Comparison of ENCODE assay signal across 33 mouse cellular contexts in the genomic region with DNA sequence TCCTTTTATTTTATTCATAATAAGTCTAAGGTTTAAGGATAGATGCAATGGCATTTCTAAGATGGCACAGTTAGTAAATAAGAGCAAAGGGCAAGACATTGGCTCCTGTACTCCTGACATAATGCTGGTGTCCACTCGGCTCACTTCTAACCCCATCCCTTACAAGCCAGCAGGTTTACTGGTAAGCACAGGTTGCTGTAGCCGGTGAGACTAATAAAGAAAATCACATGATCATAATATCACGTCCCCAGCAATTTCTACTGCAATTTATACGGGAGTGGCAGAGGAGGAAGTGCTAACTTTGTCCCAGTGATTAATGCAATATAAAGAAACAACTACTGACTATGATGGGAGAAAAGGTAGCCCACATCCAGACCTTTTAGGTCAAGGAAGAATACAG.
"Had no signal": no experiment of that assay in that cellular context is flagged by ENCODE, and none has a peak within 500 bp of the region (broad histone marks: within the 10 kb centered on the region; RNA-seq: fewer than 3 reads in every experiment).

No protein-coding gene starts in this region.

- DNase-seq: heart, postnatal 10 days; heart, postnatal 14 days; heart, postnatal 36 days; heart, postnatal 4 days; kidney, adult 11 months; kidney, adult 18-20 months; kidney, adult 2 months; kidney, adult 8-10 months; kidney, adult 9 months; kidney, postnatal 10 days; kidney, postnatal 14 days; kidney, postnatal 25 days; kidney, postnatal 36 days; kidney, postnatal 4 days; layer of hippocampus, adult 9-11 months; layer of hippocampus, postnatal 36 days had no signal

- H3K27me3 ChIP-seq: heart, embryonic 12.5 days; heart, embryonic 13.5 days; heart, embryonic 15.5 days; hindbrain, embryonic 12.5 days; hindbrain, embryonic 13.5 days; hindbrain, embryonic 15.5 days; kidney, embryonic 15.5 days had no signal

- H3K9me3 ChIP-seq: heart, embryonic 10.5 days; heart, embryonic 12.5 days; heart, embryonic 13.5 days; heart, embryonic 15.5 days; hindbrain, embryonic 10.5 days; hindbrain, embryonic 12.5 days; hindbrain, embryonic 13.5 days; hindbrain, embryonic 15.5 days; kidney, embryonic 15.5 days had no signal

- H3K4me2 ChIP-seq: heart, embryonic 11.5 days; heart, embryonic 12.5 days; heart, embryonic 13.5 days; heart, embryonic 15.5 days; hindbrain, embryonic 12.5 days; hindbrain, embryonic 13.5 days; hindbrain, embryonic 14.5 days; hindbrain, embryonic 15.5 days; kidney, embryonic 15.5 days had no signal

- H3K4me3 ChIP-seq: heart, embryonic 10.5 days; heart, embryonic 12.5 days; heart, embryonic 13.5 days; heart, embryonic 15.5 days; hindbrain, embryonic 10.5 days; hindbrain, embryonic 12.5 days; hindbrain, embryonic 13.5 days; hindbrain, embryonic 15.5 days; kidney, embryonic 15.5 days; layer of hippocampus, adult 2 months; left cerebral cortex, adult 2 months had no signal

- H3K36me3 ChIP-seq: heart, embryonic 10.5 days; heart, embryonic 12.5 days; heart, embryonic 13.5 days; heart, embryonic 15.5 days; hindbrain, embryonic 10.5 days; hindbrain, embryonic 12.5 days; hindbrain, embryonic 13.5 days; hindbrain, embryonic 15.5 days; kidney, embryonic 15.5 days had no signal

- ATAC-seq: hindbrain, embryonic 16.5 days; hindbrain, postnatal 0 days; inflammation-experienced regulatory T-cells, adult 6 months had no signal

- H3K4me1 ChIP-seq: heart, embryonic 13.5 days; heart, embryonic 15.5 days; hindbrain, embryonic 10.5 days; hindbrain, embryonic 12.5 days; hindbrain, embryonic 13.5 days; hindbrain, embryonic 15.5 days; kidney, embryonic 15.5 days had no signal

- H3K9ac ChIP-seq: heart, embryonic 12.5 days; heart, embryonic 13.5 days; heart, embryonic 15.5 days; hindbrain, embryonic 12.5 days; hindbrain, embryonic 13.5 days; hindbrain, embryonic 14.5 days; hindbrain, embryonic 15.5 days; kidney, embryonic 15.5 days had no signal

- H3K27ac ChIP-seq: heart, embryonic 10.5 days; heart, embryonic 13.5 days; heart, embryonic 15.5 days; hindbrain, embryonic 10.5 days; hindbrain, embryonic 12.5 days; hindbrain, embryonic 13.5 days; hindbrain, embryonic 14.5 days; hindbrain, embryonic 15.5 days; hindbrain, postnatal 0 days; kidney, embryonic 15.5 days; kidney, postnatal 0 days; layer of hippocampus, adult 2 months; left cerebral cortex, adult 2 months had no signal
